Mouse (Mus musculus): ENCODE measurements around the gene Gm44511. TPM values are rescaled to one million over a fixed set of nuclear protein-coding genes. Genes with fewer than 3 reads are reported as not detected.
"Not testable (repeated sequence)": the region's sequence is repeated elsewhere in the genome, so short reads cannot be mapped to it uniquely, and the experiment has no call there.

Gm44511 gene
- polyA plus RNA-seq, 1 experiment from 2014 or later: not detected

DNA sequence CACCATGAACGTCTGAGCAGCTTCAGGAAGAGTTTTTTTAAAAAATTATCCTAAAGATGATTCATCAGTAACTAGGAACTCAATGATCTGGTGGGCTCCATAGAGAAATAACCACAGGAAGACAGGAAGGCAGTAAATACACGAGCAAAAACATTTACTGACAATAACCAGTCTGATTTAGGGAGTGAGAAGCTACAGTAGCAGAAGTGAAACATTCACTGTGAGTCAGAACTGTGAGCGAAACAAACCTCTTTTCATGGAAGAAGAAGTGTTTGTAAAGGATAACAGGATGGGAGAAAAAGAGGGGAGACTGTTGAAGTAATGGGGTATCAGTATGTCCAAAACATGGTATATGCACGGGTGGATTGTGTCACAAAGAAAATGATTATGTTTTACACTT is 3.7 kb upstream of the Gm44511 start:
- ATAC-seq (replicated peaks; ENCODE audit: insufficient number of reproducible peaks, low FRiP score, low TSS enrichment, low read depth) (no peak), DNase-seq (ENCODE audit: low spot score) (no peak)
- Histone ChIP-seq H3K9me3 (replicated peaks; ENCODE audit: control insufficient read depth, low read length) (no peaks in the 10 kb centered on the region), H3K9ac (replicated peaks; ENCODE audit: low read length) (no peak overlapping the region), H3K27ac (replicated peaks; ENCODE audit: low read depth, low read length) (no peak overlapping the region), H3K4me3 (ENCODE audit: low read depth, low read length) (no peak overlapping the region), H3K4me1 (ENCODE audit: control insufficient read depth, insufficient read depth, low read length) (no peaks in the 10 kb centered on the region), H3K4me2 (ENCODE audit: low read depth, low read length) (no peak overlapping the region), H3K27me3 (ENCODE audit: control insufficient read depth, insufficient read depth, low read length) (no peaks in the 10 kb centered on the region), H3K36me3 (replicated peaks; ENCODE audit: control insufficient read depth, insufficient read depth, low read depth, low read length) (no peaks in the 10 kb centered on the region)
- WGBS: 65% methylated on average over 4 of the region's 4 CpGs

GRCm38 (mm10) chr6:128826781-128827180 is 666 bp upstream of the Gm44511 start:
- H3K9me3 ChIP-seq (replicated peaks; ENCODE audit: control insufficient read depth, low read length): no peaks in the 10 kb centered on the region
- 81% methylated on average over 3 of the region's 3 CpGs for WGBS
- no peak for DNase-seq (ENCODE audit: low spot score)
- H3K36me3 ChIP-seq (replicated peaks; ENCODE audit: control insufficient read depth, insufficient read depth, low read depth, low read length): no peaks in the 10 kb centered on the region
- H3K27me3 ChIP-seq (ENCODE audit: control insufficient read depth, insufficient read depth, low read length): no peaks in the 10 kb centered on the region
- no peak overlapping the region for H3K4me3 ChIP-seq (ENCODE audit: low read depth, low read length)
- no peaks in the 10 kb centered on the region for H3K4me1 ChIP-seq (ENCODE audit: control insufficient read depth, insufficient read depth, low read length)
- no peak for ATAC-seq (replicated peaks; ENCODE audit: insufficient number of reproducible peaks, low FRiP score, low TSS enrichment, low read depth)
- no peak overlapping the region for H3K9ac ChIP-seq (replicated peaks; ENCODE audit: low read length)
- no peak overlapping the region for H3K27ac ChIP-seq (replicated peaks; ENCODE audit: low read depth, low read length)
- no peak overlapping the region for H3K4me2 ChIP-seq (ENCODE audit: low read depth, low read length)

DNA sequence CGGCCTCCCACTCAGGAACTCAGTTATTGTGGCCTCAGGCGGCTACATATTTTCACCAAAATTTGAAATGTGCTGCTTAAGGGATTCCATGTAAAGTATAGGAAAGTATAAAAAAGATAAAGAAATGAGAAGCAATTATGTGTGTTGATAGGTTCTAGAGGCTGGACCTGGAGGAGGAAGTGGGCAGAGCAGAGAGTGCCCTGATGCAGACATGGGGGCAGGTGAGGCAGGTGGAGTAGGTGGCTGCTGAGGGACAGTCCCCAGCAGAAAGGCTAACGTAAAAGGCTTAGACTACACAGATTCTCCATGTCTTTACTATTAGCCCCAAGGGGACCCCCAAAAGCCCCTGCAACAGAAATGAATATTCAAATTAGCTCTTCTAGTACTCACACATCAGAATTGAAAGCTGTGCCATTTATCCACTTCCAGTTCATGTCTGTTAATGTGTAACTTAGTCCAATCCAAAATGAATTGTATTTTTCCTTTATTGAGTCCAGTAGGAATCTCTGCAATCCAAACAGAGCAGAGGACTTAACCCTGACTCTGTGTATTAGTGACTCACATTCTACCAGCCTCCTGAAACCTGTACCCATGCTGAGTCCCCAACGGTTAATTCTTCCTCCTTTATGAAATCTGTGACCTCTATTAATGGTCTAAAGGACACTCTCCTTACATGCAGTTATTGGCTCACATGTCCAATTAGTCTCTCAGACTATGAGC is 7.9 kb downstream of the Gm44511 start:
- ATAC-seq (replicated peaks; ENCODE audit: insufficient number of reproducible peaks, low FRiP score, low TSS enrichment, low read depth) (no peak), DNase-seq (ENCODE audit: low spot score) (no peak)
- Histone ChIP-seq H3K36me3 (replicated peaks; ENCODE audit: control insufficient read depth, insufficient read depth, low read depth, low read length) (no peaks in the 10 kb centered on the region), H3K9me3 (replicated peaks; ENCODE audit: control insufficient read depth, low read length) (no peaks in the 10 kb centered on the region), H3K4me1 (ENCODE audit: control insufficient read depth, insufficient read depth, low read length) (no peaks in the 10 kb centered on the region), H3K27me3 (ENCODE audit: control insufficient read depth, insufficient read depth, low read length) (no peaks in the 10 kb centered on the region), H3K27ac (replicated peaks; ENCODE audit: low read depth, low read length) (no peak overlapping the region), H3K4me3 (ENCODE audit: low read depth, low read length) (no peak overlapping the region), H3K4me2 (ENCODE audit: low read depth, low read length) (no peak overlapping the region), H3K9ac (replicated peaks; ENCODE audit: low read length) (no peak overlapping the region)
- WGBS: 80% methylated on average over 4 of the region's 4 CpGs

DNA sequence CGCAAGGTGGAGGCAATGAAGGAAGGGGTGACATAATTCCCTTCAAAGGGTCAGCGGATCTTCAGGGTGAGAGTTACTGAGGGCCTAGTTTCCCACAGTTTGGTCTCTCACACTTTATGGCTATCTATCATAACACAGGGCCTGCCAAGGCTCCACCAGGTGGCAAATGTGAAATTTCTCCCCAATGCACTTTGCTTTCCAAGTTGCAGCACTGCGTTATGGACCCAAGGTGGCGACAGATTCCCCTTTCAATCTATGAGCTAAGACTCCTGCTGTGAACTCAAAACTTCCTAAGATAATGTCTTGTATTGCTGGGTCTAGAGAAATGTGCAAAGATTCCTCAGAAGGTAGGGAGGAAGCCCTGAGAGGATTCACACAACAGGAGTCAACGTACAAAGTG is 17.6 kb downstream of the Gm44511 start:
- 87% methylated on average over 5 of the region's 5 CpGs for WGBS
- Histone ChIP-seq H3K27ac (replicated peaks; ENCODE audit: low read depth, low read length) (no peak overlapping the region), H3K9ac (replicated peaks; ENCODE audit: low read length) (no peak overlapping the region), H3K27me3 (ENCODE audit: control insufficient read depth, insufficient read depth, low read length) (no peaks in the 10 kb centered on the region), H3K36me3 (replicated peaks; ENCODE audit: control insufficient read depth, insufficient read depth, low read depth, low read length) (no peaks in the 10 kb centered on the region), H3K4me2 (ENCODE audit: low read depth, low read length) (no peak overlapping the region), H3K9me3 (replicated peaks; ENCODE audit: control insufficient read depth, low read length) (no peaks in the 10 kb centered on the region), H3K4me3 (ENCODE audit: low read depth, low read length) (no peak overlapping the region), H3K4me1 (ENCODE audit: control insufficient read depth, insufficient read depth, low read length) (no peaks in the 10 kb centered on the region)
- DNase-seq (ENCODE audit: low spot score): peak; percentile 52
- ATAC-seq (replicated peaks; ENCODE audit: insufficient number of reproducible peaks, low FRiP score, low TSS enrichment, low read depth): no peak

GRCm38 (mm10) chr6:128807021-128807420 is 19.1 kb downstream of the Gm44511 start:
- DNase-seq (ENCODE audit: low spot score) (peak; percentile 16), ATAC-seq (replicated peaks; ENCODE audit: insufficient number of reproducible peaks, low FRiP score, low TSS enrichment, low read depth) (no peak)
- WGBS: 67% methylated on average over 3 of the region's 3 CpGs
- Histone ChIP-seq H3K4me2 (ENCODE audit: low read depth, low read length) (no peak overlapping the region), H3K4me3 (ENCODE audit: low read depth, low read length) (no peak overlapping the region), H3K9me3 (replicated peaks; ENCODE audit: control insufficient read depth, low read length) (no peaks in the 10 kb centered on the region), H3K27ac (replicated peaks; ENCODE audit: low read depth, low read length) (no peak overlapping the region), H3K9ac (replicated peaks; ENCODE audit: low read length) (no peak overlapping the region), H3K36me3 (replicated peaks; ENCODE audit: control insufficient read depth, insufficient read depth, low read depth, low read length) (no peaks in the 10 kb centered on the region), H3K27me3 (ENCODE audit: control insufficient read depth, insufficient read depth, low read length) (no peaks in the 10 kb centered on the region), H3K4me1 (ENCODE audit: control insufficient read depth, insufficient read depth, low read length) (no peaks in the 10 kb centered on the region)

- H3K27me3 ChIP-seq (ENCODE audit: control insufficient read depth, insufficient read depth, low read length); H3K9ac ChIP-seq (replicated peaks; ENCODE audit: low read length); H3K4me2 ChIP-seq (ENCODE audit: low read depth, low read length); H3K36me3 ChIP-seq (replicated peaks; ENCODE audit: control insufficient read depth, insufficient read depth, low read depth, low read length); H3K9me3 ChIP-seq (replicated peaks; ENCODE audit: control insufficient read depth, low read length); H3K4me1 ChIP-seq (ENCODE audit: control insufficient read depth, insufficient read depth, low read length); H3K4me3 ChIP-seq (ENCODE audit: low read depth, low read length); H3K27ac ChIP-seq (replicated peaks; ENCODE audit: low read depth, low read length): not testable (repeated sequence)
- ATAC-seq (replicated peaks; ENCODE audit: insufficient number of reproducible peaks, low FRiP score, low TSS enrichment, low read depth) (peak; percentile 27; the same call in 1 of the 2 replicates), DNase-seq (ENCODE audit: low spot score) (peak; percentile 74)
- 68% methylated on average over 7 of the region's 7 CpGs for WGBS
These were observed 21.1 kb downstream of the Gm44511 start for GRCm38 (mm10) chr6:128804823-128805640.

GRCm38 (mm10) chr6:128802999-128803857 is 22.9 kb downstream of the Gm44511 start:
- no peak overlapping the region; the same call in 1 of the 2 replicates for H3K9ac ChIP-seq (replicated peaks; ENCODE audit: low read length)
- no peaks in the 10 kb centered on the region for H3K4me1 ChIP-seq (ENCODE audit: control insufficient read depth, insufficient read depth, low read length)
- no peaks in the 10 kb centered on the region for H3K36me3 ChIP-seq (replicated peaks; ENCODE audit: control insufficient read depth, insufficient read depth, low read depth, low read length)
- H3K9me3 ChIP-seq (replicated peaks; ENCODE audit: control insufficient read depth, low read length): no peaks in the 10 kb centered on the region
- peak overlapping the region; percentile 48 for H3K4me2 ChIP-seq (ENCODE audit: low read depth, low read length)
- DNase-seq (ENCODE audit: low spot score) (peak; percentile 96), ATAC-seq (replicated peaks; ENCODE audit: insufficient number of reproducible peaks, low FRiP score, low TSS enrichment, low read depth) (peak; percentile 95)
- peak overlapping the region; percentile 43 for H3K4me3 ChIP-seq (ENCODE audit: low read depth, low read length)
- no peaks in the 10 kb centered on the region for H3K27me3 ChIP-seq (ENCODE audit: control insufficient read depth, insufficient read depth, low read length)
- WGBS: 10% methylated on average over 26 of the region's 26 CpGs
- no peak overlapping the region for H3K27ac ChIP-seq (replicated peaks; ENCODE audit: low read depth, low read length)
